Mouse (Mus musculus) MEL (cell line): Measurements from ENCODE around the gene Baiap2. TPM values are rescaled to one million over a fixed set of nuclear protein-coding genes. Genes with fewer than 3 reads are reported as not detected.

ENCODE experiments used
- DNase-seq: peaks from one replicate; pipeline ENCODE4 v3.0.0; 2011; ENCODE audit warnings: low read depth, low spot score
- H3K27ac ChIP-seq: 2 replicates; pipeline ENCODE4 v1.5.1; 2012; ENCODE audit warnings: low read depth, mild to moderate bottlenecking, control low read depth, low read length, moderate library complexity; ENCODE audit not compliant: control insufficient read depth
- H3K27me3 ChIP-seq, 2 experiments: fragments of 150-350 bp in 1 of 2; sonication (generic) in 1 of 2; 2 replicates each; pipeline ENCODE4 v1.6.1; 2012; ENCODE audit warnings: low read length in 2 of 2, mild to moderate bottlenecking in 2 of 2, improper control_type of control experiment in 1 of 2, moderate library complexity in 1 of 2; ENCODE audit not compliant: insufficient read depth in 2 of 2, control insufficient read depth in 1 of 2
- H3K36me3 ChIP-seq, 2 experiments: 2 replicates each; pipeline ENCODE4 v1.6.1; 2012 to 2014; ENCODE audit warnings: low read length in 2 of 2, improper control_type of control experiment in 1 of 2, inconsistent platforms in 1 of 2, mild to moderate bottlenecking in 1 of 2; ENCODE audit not compliant: insufficient read depth in 2 of 2, control insufficient read depth in 1 of 2
- H3K4me1 ChIP-seq, 2 experiments: fragments of 150-350 bp in 1 of 2; sonication (generic) in 1 of 2; 2 replicates each; pipeline ENCODE4 v1.6.1; 2012; ENCODE audit warnings: low read length in 2 of 2, improper control_type of control experiment in 1 of 2, mild to moderate bottlenecking in 1 of 2; ENCODE audit not compliant: insufficient read depth in 2 of 2, control insufficient read depth in 1 of 2
- H3K4me3 ChIP-seq, 2 experiments: fragments of 150-350 bp in 1 of 2; sonication (generic) in 1 of 2; 2 replicates each; pipeline ENCODE4 v1.5.1; 2012; ENCODE audit warnings: low read depth in 2 of 2, low read length in 2 of 2, mild to moderate bottlenecking in 2 of 2, moderate library complexity in 2 of 2, control low read depth in 1 of 2, improper control_type of control experiment in 1 of 2; ENCODE audit not compliant: control insufficient read depth in 1 of 2, insufficient read depth in 1 of 2
- H3K79me2 ChIP-seq: 2 replicates; pipeline ENCODE4 v1.6.1; 2012; ENCODE audit warnings: mild to moderate bottlenecking, low read length, moderate library complexity; ENCODE audit not compliant: control insufficient read depth, poor library complexity, insufficient read depth
- H3K9ac ChIP-seq: 2 replicates; pipeline ENCODE4 v1.6.1; 2012; ENCODE audit warnings: low read depth, mild to moderate bottlenecking, control low read depth, low read length, moderate library complexity; ENCODE audit not compliant: control insufficient read depth, poor library complexity, severe bottlenecking
- H3K9me3 ChIP-seq: fragments of 150-350 bp; sonication (generic); replicated peaks from 2 replicates; pipeline ENCODE4 v1.6.1; 2012; ENCODE audit warnings: mild to moderate bottlenecking, low read length, improper control_type of control experiment, moderate library complexity; ENCODE audit not compliant: insufficient read depth
- CHD2 ChIP-seq: IDR thresholded peaks from 2 replicates; pipeline ENCODE4 v1.6.1; 2011; ENCODE audit warnings: low read length, improper control_type of control experiment
- EP300 ChIP-seq, 2 experiments: IDR thresholded peaks; 2 replicates each; pipeline ENCODE4 v1.6.1; 2011; ENCODE audit warnings: improper control_type of control experiment in 2 of 2, low read length in 2 of 2, low read depth in 1 of 2, mild to moderate bottlenecking in 1 of 2
- GABPA ChIP-seq: IDR thresholded peaks from 2 replicates; pipeline ENCODE4 v1.6.1; 2012; ENCODE audit warnings: low read depth, mild to moderate bottlenecking, inconsistent platforms, low read length, improper control_type of control experiment, moderate library complexity
- HCFC1 ChIP-seq: IDR thresholded peaks from 2 replicates; pipeline ENCODE4 v1.6.1; 2012; ENCODE audit warnings: low read depth, mild to moderate bottlenecking, inconsistent platforms, low read length, improper control_type of control experiment, moderate library complexity
- MAZ ChIP-seq: IDR thresholded peaks from 2 replicates; pipeline ENCODE4 v1.6.1; 2012; ENCODE audit warnings: low read depth, mild to moderate bottlenecking, inconsistent platforms, low read length, improper control_type of control experiment
- MYB ChIP-seq: IDR thresholded peaks from 2 replicates; pipeline ENCODE4 v1.6.1; 2011; ENCODE audit warnings: mild to moderate bottlenecking, low read depth, low read length, improper control_type of control experiment
- RAD21 ChIP-seq: IDR thresholded peaks from 2 replicates; pipeline ENCODE4 v1.6.1; 2011; ENCODE audit warnings: mild to moderate bottlenecking, low read depth, low read length, improper control_type of control experiment
- SIN3A ChIP-seq: IDR thresholded peaks from 2 replicates; pipeline ENCODE4 v1.6.1; 2012; ENCODE audit warnings: low read length, improper control_type of control experiment, inconsistent platforms
- SMC3 ChIP-seq: IDR thresholded peaks from 2 replicates; pipeline ENCODE4 v1.6.1; 2011; ENCODE audit warnings: low read depth, low read length, improper control_type of control experiment
- USF1 ChIP-seq: IDR thresholded peaks from 2 replicates; pipeline ENCODE4 v1.6.1; 2014; ENCODE audit warnings: low read depth, mild to moderate bottlenecking, inconsistent platforms, low read length, improper control_type of control experiment, moderate library complexity
- ZC3H11A ChIP-seq: IDR thresholded peaks from 2 replicates; pipeline ENCODE4 v1.6.1; 2012; ENCODE audit warnings: low read depth, mild to moderate bottlenecking, inconsistent platforms, low read length, improper control_type of control experiment
- polyA plus RNA-seq, 2 experiments: library from polyadenylated mRNA; stranded (reverse) in 1 of 2; unstranded in 1 of 2; fragments of >175 nt in 1 of 2; fragments of >200 nt in 1 of 2; gene quantifications; 2 replicates each; pipeline versions ENCODE4 v1.2.1 to v1.2.4; 2012; ENCODE audit warnings: low replicate concordance in 2 of 2, low read depth in 1 of 2; ENCODE audit not compliant: insufficient read length in 2 of 2, insufficient read depth in 1 of 2, missing spikeins in 1 of 2
- total RNA-seq: library from RNA; depleted of rRNA; stranded (reverse); fragments of 300-350 nt; gene quantifications from 2 replicates; pipeline ENCODE4 v1.2.3, GENCODE M21; 2012

The Baiap2 gene
- total and polyA plus RNA-seq, 3 experiments = 27.5 to 31.3 TPM; not detected in 1

DNA sequence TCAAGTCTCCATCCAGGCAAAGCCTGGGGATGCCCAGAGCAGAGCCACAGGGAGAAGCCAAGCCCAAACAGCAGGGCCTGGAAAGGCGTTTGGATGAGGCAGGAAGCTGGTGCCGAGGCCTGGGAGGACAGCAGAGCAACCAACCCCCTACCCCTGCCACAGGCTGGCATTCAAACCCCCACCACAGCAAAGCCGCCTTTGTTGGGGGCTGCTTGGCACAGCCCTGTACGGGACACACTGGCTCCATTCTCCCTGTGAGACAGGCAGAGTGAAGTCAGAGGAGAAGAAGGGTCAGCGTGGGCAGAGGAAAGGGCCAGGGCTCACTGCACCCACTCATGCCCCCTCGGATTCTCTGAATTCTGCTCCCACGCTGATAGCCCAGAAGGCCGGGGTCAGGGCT is 74.4 kb downstream of the Baiap2 start:
- no peak for DNase-seq
- no peak for TF ChIP-seq SMC3
- Histone ChIP-seq H3K9me3 (no peaks in the 10 kb centered on the region), H3K79me2 (no peaks in the 10 kb centered on the region), H3K36me3 (no peaks in the 10 kb centered on the region), H3K27ac (no peak overlapping the region), H3K4me3 (no peak overlapping the region), H3K9ac (no peak overlapping the region), H3K27me3 (no peaks in the 10 kb centered on the region; a peak in 2 of 4 replicates), H3K4me1 (no peaks in the 10 kb centered on the region)

DNA sequence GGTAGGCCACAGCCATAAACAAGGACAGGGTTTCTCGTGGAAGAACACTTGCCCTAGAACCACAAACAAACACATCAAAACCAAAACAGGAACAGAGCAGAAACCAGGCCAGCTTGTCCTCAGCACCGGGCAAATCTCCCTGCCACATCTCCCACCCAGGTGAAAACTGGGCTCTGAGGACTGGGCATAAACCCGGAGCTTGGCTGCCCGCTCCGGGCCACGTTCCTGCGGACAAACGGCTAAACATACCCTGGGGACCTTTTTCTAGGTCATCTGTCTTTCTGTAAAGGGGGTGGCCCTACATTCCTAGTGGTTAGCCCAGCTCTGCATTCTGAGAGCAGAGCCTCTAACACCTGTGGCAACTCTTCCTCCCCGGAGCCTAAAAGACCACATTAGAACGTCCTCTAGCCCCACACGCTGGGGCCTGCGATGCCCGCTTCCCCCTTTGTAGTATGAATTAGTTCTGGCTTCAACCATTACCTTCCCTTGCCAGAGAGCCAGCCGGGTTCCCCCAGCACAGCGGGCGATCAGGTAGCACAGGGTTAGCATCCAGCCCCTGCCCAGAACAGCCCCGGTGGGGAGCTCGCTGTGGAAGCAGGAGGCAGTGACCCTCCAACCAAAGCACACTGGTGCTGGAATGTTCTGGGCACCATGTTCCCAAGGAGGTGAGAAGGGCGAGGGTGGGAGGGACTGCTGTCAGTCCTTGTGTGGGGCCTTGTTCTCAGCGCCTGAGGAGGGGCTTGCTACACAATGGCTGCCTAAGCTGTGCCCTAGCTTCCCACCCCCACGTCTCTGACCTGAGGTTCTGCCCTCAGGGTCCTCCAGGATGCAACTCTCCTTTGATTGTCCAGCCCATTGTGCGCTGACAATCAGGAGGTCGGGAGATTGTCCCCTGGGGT is 77.2 kb downstream of the Baiap2 start:
- Histone ChIP-seq H3K9me3 (no peaks in the 10 kb centered on the region), H3K4me1 (no peaks in the 10 kb centered on the region), H3K36me3 (no peaks in the 10 kb centered on the region), H3K79me2 (no peaks in the 10 kb centered on the region), H3K9ac (no peak overlapping the region), H3K27ac (no peak overlapping the region), H3K4me3 (no peak overlapping the region), H3K27me3 (peaks cover 5 to 7% of the 10 kb centered on the region in 2 experiments)
- DNase-seq = no peak
- TF ChIP-seq GABPA (no peak), CHD2 (no peak), MYB (no peak), MAZ (no peak)

DNA sequence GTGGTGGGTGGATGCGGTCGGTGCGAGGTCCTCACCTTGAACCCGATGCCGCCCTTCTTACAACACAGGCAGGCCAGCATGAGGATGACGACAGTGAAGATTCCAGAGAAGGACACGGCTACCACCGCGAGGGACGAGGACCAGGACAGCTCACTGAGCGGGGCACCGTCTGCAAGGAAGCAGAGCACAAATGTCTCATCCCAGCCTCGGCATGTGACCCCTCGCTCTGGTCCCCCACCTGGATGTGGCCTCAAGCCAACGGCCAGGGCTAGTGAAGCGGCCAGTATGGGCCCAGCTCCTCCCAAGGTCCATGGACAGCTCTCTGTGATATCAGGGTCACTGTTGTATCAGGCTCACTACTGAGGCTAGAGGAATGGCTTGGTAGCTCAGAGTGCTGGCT is 78.8 kb downstream of the Baiap2 start:
- Histone ChIP-seq H3K27ac (no peak overlapping the region), H3K36me3 (no peaks in the 10 kb centered on the region), H3K9me3 (no peaks in the 10 kb centered on the region), H3K9ac (no peak overlapping the region), H3K27me3 (peaks cover 11 to 13% of the 10 kb centered on the region in 2 experiments), H3K4me1 (no peaks in the 10 kb centered on the region), H3K4me3 (no peak overlapping the region), H3K79me2 (no peaks in the 10 kb centered on the region)
- no peak for TF ChIP-seq HCFC1
- no peak for TF ChIP-seq MAZ
- no peak for TF ChIP-seq SIN3A
- no peak for TF ChIP-seq USF1
- TF ChIP-seq RAD21 = no peak
- no peak for TF ChIP-seq ZC3H11A
- no peak for TF ChIP-seq EP300 (IDR thresholded peaks at IDR 0.05; ENCODE audit: low read depth in 1 of 2, low read length in 2 of 2)
- no peak for DNase-seq
